Mouse (Mus musculus) gonadal fat pad, adult 2 months (tissue): ENCODE results near the gene Ccdc9b. TPM values are rescaled to one million over a fixed set of nuclear protein-coding genes. Genes with fewer than 3 reads are reported as not detected.

Experiments used
- DNase-seq: peaks from one replicate; pipeline ENCODE4 v3.0.0-alpha.2; 2012; ENCODE audit warnings: low read depth
- polyA plus RNA-seq: library from polyadenylated mRNA; depleted of rRNA; stranded (reverse); fragments of >200 nt; gene quantifications from 2 replicates; pipeline ENCODE4 v1.2.3, GENCODE M21; 2012

Ccdc9b gene
- polyA plus RNA-seq, 1 experiment = 14.1 TPM

- no peak for DNase-seq
These were observed 13.0 kb downstream of the Ccdc9b start for GRCm38 (mm10) chr2:118749341-118749884.

GRCm38 (mm10) chr2:118747301-118747960 lies 15.0 kb downstream of the Ccdc9b start:
- DNase-seq = no peak

- no peak for DNase-seq
These were observed 16.3 kb downstream of the Ccdc9b start for GRCm38 (mm10) chr2:118745915-118746901.

- no peak for DNase-seq
These were observed 17.1 kb downstream of the Ccdc9b start, which contains the start of gene Inafm2 for GRCm38 (mm10) chr2:118745232-118745884. Inafm2 (plus strand) TSS chr2:118745758.

GRCm38 (mm10) chr2:118744621-118745020 lies 17.8 kb downstream of the Ccdc9b start:
- DNase-seq = no peak

- no peak for DNase-seq
These were observed 19.1 kb downstream of the Ccdc9b start for GRCm38 (mm10) chr2:118743261-118743943.

GRCm38 (mm10) chr2:118741183-118741582 lies 21.3 kb downstream of the Ccdc9b start:
- no peak for DNase-seq

GRCm38 (mm10) chr2:118740341-118740740 lies 22.1 kb downstream of the Ccdc9b start:
- DNase-seq = no peak

- no peak for DNase-seq
These were observed 29.1 kb downstream of the Ccdc9b start for GRCm38 (mm10) chr2:118733341-118733740.

GRCm38 (mm10) chr2:118731981-118732380 lies 30.5 kb downstream of the Ccdc9b start:
- DNase-seq = no peak

GRCm38 (mm10) chr2:118730622-118730915 lies 31.9 kb downstream of the Ccdc9b start:
- DNase-seq = no peak

GRCm38 (mm10) chr2:118729816-118730621 lies 32.4 kb downstream of the Ccdc9b start:
- DNase-seq = no peak

- DNase-seq = no peak
These were observed 33.3 kb downstream of the Ccdc9b start for GRCm38 (mm10) chr2:118729194-118729593.

GRCm38 (mm10) chr2:118728337-118728736 lies 34.1 kb downstream of the Ccdc9b start, which contains the start of gene Plcb2:
Plcb2 (minus strand) TSS chr2:118728438.
- no peak for DNase-seq

GRCm38 (mm10) chr2:118727911-118728310 lies 34.5 kb downstream of the Ccdc9b start:
- no peak for DNase-seq

- no peak for DNase-seq
These were observed 35.6 kb downstream of the Ccdc9b start for GRCm38 (mm10) chr2:118726873-118727272.

- DNase-seq = no peak
These were observed 37.0 kb downstream of the Ccdc9b start for GRCm38 (mm10) chr2:118725511-118725910.

GRCm38 (mm10) chr2:118723693-118724486 lies 38.6 kb downstream of the Ccdc9b start:
- no peak for DNase-seq

GRCm38 (mm10) chr2:118716677-118717076 lies 45.8 kb downstream of the Ccdc9b start:
- no peak for DNase-seq

GRCm38 (mm10) chr2:118714230-118714629 lies 48.2 kb downstream of the Ccdc9b start:
- no peak for DNase-seq
